Comparison of ENCODE assay signal across 13 mouse cellular contexts in the genomic region with DNA sequence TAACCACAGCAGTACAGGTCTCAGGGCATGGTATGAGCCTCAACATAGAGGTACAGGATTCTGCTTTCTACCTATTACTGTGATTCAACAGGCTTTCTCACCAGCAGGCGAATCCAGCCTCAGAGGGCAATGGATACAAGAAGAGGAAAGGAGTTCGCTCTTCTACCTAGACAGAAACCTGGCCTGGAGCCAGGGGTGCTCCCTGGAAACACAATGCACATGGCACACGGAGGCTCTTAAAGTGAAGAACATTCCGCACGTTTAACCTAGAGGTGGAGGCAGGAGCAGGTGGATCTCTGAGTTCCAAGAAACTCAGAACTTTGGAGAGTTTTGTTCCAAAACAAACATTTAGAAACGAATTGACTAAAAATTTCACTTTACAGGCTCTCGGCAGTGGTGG. TPM values are rescaled to one million over a fixed set of nuclear protein-coding genes. Genes with fewer than 3 reads are reported as not detected.
DNase-seq lines count a peak whose midpoint lies in the region; ATAC-seq lines count a peak whose summit lies in the region.
"Had no signal": no experiment of that assay in that cellular context is flagged by ENCODE, and none has a peak within 500 bp of the region (broad histone marks: within the 10 kb centered on the region; RNA-seq: fewer than 3 reads in every experiment).

No protein-coding gene starts in this region.

- H3K27ac ChIP-seq in heart, embryonic 12.5 days (ENCODE audit: poor library complexity, severe bottlenecking), result no peak overlapping the region; the same call in 1 of the 2 replicates
- H3K27ac ChIP-seq: hindbrain, embryonic 13.5 days; limb, embryonic 10.5 days had no signal

- H3K4me3 ChIP-seq in heart, embryonic 12.5 days, result no peak overlapping the region
- H3K4me3 ChIP-seq: hindbrain, embryonic 13.5 days; limb, embryonic 10.5 days had no signal

- H3K4me2 ChIP-seq in heart, embryonic 12.5 days, result no peak overlapping the region
- H3K4me2 ChIP-seq: hindbrain, embryonic 13.5 days had no signal

- no peak overlapping the region for H3K9ac ChIP-seq in heart, embryonic 12.5 days
- H3K9ac ChIP-seq: hindbrain, embryonic 13.5 days had no signal

- H3K9me3 ChIP-seq in heart, embryonic 12.5 days (replicated peaks), result no peaks in the 10 kb centered on the region
- H3K9me3 ChIP-seq: hindbrain, embryonic 13.5 days; limb, embryonic 10.5 days had no signal

- intact Hi-C loops in heart, postnatal 14 days (cut with DNase I), result no loop called here

- no peak for ATAC-seq in heart, embryonic 12.5 days (ENCODE audit: insufficient number of reproducible peaks, low FRiP score)
- no peak for ATAC-seq in megakaryocyte progenitor cell, adult 5-6 weeks (replicated peaks; ENCODE audit: poor library complexity)
- ATAC-seq: midbrain, embryonic 16.5 days had no signal

- 56% methylated on average over 7 of the region's 7 CpGs for WGBS in heart, embryonic 12.5 days

- DNase-seq in adrenal gland, postnatal 10 days, result peak; percentile 31
- no peak for DNase-seq in adrenal gland, adult 8-10 months
- peak; percentile 29 to 38 for DNase-seq in heart, postnatal 14 days
- DNase-seq in urinary bladder, postnatal 14 days (ENCODE audit: low spot score), result peak; percentile 20
- DNase-seq in urinary bladder, postnatal 10 days (ENCODE audit: low spot score), result no peak
- DNase-seq in right cerebral cortex, postnatal 4 days, result no peak
- DNase-seq: thymus, postnatal 14 days had no signal

- no peaks in the 10 kb centered on the region for H3K27me3 ChIP-seq in heart, embryonic 12.5 days (replicated peaks)
- H3K27me3 ChIP-seq: CH12.LX; hindbrain, embryonic 13.5 days had no signal

- peaks cover 26% of the 10 kb centered on the region for H3K36me3 ChIP-seq in heart, embryonic 12.5 days

- peaks cover 36% of the 10 kb centered on the region for H3K4me1 ChIP-seq in heart, embryonic 12.5 days (replicated peaks)
- H3K4me1 ChIP-seq: hindbrain, embryonic 13.5 days had no signal

RNA-seq across cellular contexts. Expression of gene Kdm2b, which starts 58.6 kb away (rescaled TPM):
- total RNA-seq in adrenal gland, postnatal 10 days (2021), result 10 to 100 TPM; 22.8 to 27.6 TPM
- 10 to 100 TPM; 16.9 to 20.0 (median 18.5) TPM for total RNA-seq in adrenal gland, adult 8-10 months (2022)
- 10 to 100 TPM; 16.9 to 17.3 TPM for total RNA-seq in heart, postnatal 14 days (2021)
- 38.6 and 39.8 TPM in 2 replicates for polyA plus RNA-seq in heart, embryonic 12.5 days (2016; fragmentation: Nextera tagmentation; extraction: Ambion mirVana)
- total RNA-seq in megakaryocyte progenitor cell, adult 5-6 weeks (2015), result 60.0 and 60.4 TPM in 2 replicates
- total RNA-seq in megakaryocyte progenitor cell, adult 5-6 weeks (2017), result 49.0 and 75.4 TPM in 2 replicates

Comparison
In these comparisons a context has a peak if more than half of its experiments do, and no peak if none do; other contexts are left out.
1. DNase-seq: peak in adrenal gland, postnatal 10 days (single experiment), heart, postnatal 14 days (2 of 2) and urinary bladder, postnatal 14 days (single experiment); none in adrenal gland, adult 8-10 months (single experiment), urinary bladder, postnatal 10 days (single experiment) and right cerebral cortex, postnatal 4 days (single experiment).